Mouse (Mus musculus): ENCODE measurements at regions not wholly inside any gene's neighbourhood (a gene's known extent, or its start where the extent isn't known, plus 50 kb on each side); places are given as distances from the start of the nearest gene placed in this dataset.

- DNase-seq (ENCODE audit: low read depth, low spot score) = no peak
These were observed 672.2 kb upstream of the 4930452B06Rik start for GRCm38 (mm10) chr14:9338220-9338619.

DNA sequence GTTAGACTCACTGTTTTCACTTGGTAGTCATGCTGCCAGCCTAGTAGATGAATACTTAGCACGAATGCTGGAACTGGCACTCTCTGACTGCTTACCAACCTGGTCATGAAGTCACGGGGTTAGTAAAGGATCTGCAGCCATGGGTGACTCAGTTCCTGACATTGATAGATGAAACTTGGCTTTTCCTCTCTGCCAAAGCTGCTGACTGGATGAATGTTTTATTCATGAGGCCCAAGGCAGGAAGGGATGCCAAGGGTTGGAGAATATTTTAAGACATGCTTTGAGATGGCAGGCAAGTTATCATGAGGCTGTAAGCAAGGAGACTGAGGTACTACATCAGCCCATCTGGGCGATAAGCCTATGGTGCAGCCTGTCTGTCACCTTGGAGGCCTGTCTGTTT lies 671.1 kb upstream of the 4930452B06Rik start:
- peak; percentile 31 for DNase-seq (ENCODE audit: low read depth, low spot score)

DNA sequence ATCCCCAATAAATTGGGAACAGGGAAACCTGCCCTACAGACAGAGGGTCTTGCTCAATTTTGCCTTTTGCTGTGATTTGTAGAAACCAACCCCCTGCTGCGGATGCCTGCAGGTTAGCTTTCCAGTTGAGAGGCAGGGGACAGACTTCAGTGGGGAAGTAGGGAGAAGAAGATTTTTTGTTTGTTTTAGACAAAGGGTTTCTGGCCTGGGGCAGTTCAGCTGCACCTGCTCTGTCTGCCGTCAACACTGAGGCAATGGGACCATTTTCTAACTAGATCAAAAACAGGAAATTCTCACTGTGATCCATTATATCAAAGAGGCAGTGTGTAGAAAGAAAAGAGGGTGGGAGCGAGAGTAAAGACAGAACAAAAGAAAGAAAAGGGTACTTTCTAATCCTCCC lies 665.6 kb upstream of the 4930452B06Rik start:
- no peak for DNase-seq (ENCODE audit: low read depth, low spot score)

DNA sequence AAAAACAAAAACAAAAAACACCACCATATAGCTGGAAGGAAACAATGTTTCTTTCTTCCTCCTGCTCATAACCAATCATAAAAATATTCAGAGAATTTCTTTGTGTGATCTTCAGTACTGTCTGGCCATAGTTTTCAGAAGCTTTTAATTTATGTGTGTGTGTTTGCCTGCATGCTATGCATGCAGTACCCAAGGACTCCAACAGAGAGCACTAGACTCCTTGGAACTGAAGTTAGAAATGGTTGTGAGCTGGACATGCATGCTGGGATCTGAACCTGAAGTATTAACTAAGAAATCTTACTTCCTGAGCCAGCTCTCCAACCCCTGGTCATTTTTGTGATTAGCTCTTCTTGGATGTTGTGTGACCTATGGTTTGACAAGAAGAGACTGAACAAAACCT lies 664.7 kb upstream of the 4930452B06Rik start:
- DNase-seq (ENCODE audit: low read depth, low spot score) = no peak

GRCm38 (mm10) chr14:9329839-9330485 lies 663.9 kb upstream of the 4930452B06Rik start:
- DNase-seq (ENCODE audit: low read depth, low spot score) = peak; percentile 66

GRCm38 (mm10) chr14:9327344-9327743 lies 661.3 kb upstream of the 4930452B06Rik start:
- DNase-seq (ENCODE audit: low read depth, low spot score) = no peak

DNA sequence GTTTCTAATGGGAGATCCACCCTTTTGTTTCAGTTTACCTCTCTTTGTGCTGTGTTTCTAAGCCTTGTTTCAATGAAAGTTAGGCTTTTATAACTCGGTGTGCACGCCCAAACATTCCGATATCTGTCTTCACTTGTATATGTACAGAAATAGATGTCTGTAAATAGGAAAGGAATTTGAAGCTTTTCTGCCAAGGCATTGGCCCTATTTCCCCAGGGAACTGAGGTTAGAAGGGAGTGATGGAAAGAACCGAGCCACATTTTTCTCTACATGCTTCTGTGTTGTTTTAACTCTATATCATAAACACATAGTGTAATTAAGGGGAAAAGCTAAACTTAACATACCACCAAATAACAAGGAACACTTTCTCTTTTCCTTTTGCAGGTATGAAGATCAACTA lies 653.8 kb upstream of the 4930452B06Rik start:
- DNase-seq (ENCODE audit: low read depth, low spot score) = no peak

DNA sequence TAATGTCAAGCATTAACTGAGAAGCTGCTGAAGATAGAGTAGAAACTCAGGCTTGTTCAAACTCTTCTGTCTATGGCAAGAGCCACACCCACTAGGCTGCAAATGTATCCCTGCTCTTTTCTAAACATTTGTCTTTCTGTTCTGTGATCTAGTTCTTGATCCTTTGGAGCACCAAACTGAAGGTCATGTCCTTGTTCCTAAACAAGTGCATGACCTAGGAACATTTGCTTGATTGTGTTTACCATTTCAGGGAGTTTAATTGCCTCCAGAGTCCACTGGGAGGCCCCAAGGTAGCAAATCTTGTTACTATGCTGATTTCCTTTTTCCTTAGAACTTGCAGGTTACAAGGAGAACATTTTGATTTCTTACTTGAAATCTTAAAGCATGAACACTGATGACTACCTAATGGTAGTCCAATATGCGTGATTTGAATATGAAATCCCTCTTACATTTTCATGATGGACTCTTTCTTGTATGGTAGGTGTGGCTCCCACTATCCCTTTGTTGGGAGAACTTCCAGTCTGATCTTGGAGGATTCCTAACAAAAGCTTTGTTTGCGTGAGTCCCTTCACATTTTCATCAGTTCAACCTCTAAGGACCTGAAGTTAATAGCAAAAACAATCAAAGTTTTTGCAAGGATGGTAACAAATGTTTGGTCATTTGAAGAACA lies 652.9 kb upstream of the 4930452B06Rik start:
- DNase-seq (ENCODE audit: low read depth, low spot score) = no peak

DNA sequence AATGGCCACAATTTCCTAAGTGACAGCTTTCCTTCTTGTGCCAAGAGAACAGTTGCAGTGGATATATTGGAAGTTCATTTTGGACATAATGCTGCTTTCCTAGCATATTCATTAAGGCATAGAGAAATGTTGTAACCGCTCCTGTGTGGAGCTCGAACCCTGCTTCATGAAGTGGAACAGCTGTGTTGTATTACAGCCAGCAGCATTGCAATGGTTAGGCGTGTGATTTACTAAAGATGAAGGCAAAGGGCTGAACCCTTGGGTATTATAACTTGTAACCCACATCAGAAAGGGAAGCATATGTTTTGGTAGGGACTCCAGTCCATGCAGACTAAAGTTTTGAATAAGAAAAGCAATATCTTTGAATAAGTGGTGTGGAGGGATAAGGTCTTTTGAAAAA lies 649.2 kb upstream of the 4930452B06Rik start:
- no peak for DNase-seq (ENCODE audit: low read depth, low spot score)

DNA sequence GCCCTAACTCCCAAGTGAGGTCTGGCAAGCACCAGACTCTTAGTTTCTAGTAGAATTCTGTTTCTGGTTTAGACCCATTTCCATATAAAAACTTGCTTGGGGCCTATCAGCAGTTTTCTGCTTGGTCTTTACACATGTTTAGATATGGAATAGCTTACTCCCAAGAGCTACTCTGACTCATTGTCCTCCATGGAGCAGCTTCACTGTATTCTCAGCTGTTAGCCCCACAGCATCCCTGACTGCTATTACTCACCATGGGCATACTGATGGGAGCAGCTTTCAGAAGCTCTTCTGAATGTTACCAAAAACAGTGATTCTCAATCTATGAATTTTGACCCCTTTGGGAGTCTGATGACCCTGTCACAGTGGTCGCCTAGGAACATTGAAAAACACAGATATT lies 630.1 kb upstream of the 4930452B06Rik start:
- no peak for DNase-seq (ENCODE audit: low read depth, low spot score)

DNA sequence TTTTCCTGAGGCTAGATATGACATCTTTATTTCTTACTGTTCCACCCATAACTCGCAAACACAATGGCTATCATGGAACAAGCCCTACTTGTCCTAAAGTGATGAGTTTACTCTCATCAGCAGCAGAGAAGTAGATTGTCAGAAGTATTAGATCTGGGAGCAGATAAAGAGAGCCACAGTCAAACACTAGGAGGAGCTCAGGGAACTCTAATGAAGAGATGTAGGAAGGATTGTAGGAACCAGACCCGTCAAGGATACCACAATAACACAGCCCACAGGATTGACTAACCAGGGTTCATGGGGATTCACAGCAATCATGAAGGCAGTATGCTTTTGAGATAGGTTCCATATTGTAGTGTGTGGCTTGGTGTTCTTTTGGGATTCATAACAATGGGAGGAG lies 628.5 kb upstream of the 4930452B06Rik start:
- peak; percentile 21 for DNase-seq (ENCODE audit: low read depth, low spot score)

DNA sequence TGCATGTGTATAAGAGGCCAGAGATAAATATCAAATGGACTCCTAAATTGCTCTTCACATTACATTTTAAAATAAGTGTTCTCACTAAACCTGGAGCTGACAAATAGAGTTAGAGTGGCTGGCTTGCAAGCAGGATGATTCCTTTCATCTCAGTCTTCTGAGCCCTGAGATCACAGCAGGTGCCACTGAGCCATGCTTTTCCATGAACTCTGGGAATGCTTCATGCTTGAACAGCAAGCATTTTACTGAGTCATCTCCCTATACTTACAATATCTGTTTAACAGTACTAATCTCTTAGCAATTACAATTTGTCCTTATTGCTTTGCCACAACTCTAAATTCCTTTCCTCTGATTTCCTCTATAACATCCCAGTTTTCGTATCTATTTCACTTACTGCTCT lies 622.1 kb upstream of the 4930452B06Rik start:
- DNase-seq (ENCODE audit: low read depth, low spot score) = peak; percentile 24

DNA sequence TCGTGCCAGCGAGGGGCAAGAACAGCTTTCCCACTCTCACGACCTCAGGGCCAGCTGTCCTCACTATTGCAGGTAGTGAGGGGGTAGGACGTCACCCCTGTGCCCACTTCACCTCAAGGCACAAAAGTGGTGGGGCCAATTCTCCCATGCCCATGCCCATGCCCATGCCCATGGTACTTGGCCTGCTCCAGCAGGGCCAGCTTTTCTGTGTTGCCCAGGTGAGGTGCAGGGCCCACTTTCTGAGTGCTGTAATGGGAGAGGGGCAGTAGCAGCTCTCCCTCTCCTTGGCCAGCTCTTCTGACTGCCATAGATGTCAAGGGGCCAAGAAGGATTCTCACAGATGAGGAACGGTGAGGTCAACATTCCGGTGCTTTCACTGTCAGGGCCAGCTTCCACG lies 619.6 kb upstream of the 4930452B06Rik start:
- no peak for DNase-seq (ENCODE audit: low read depth, low spot score)

GRCm38 (mm10) chr14:9284976-9285605 lies 619.1 kb upstream of the 4930452B06Rik start:
- DNase-seq (ENCODE audit: low read depth, low spot score) = no peak

DNA sequence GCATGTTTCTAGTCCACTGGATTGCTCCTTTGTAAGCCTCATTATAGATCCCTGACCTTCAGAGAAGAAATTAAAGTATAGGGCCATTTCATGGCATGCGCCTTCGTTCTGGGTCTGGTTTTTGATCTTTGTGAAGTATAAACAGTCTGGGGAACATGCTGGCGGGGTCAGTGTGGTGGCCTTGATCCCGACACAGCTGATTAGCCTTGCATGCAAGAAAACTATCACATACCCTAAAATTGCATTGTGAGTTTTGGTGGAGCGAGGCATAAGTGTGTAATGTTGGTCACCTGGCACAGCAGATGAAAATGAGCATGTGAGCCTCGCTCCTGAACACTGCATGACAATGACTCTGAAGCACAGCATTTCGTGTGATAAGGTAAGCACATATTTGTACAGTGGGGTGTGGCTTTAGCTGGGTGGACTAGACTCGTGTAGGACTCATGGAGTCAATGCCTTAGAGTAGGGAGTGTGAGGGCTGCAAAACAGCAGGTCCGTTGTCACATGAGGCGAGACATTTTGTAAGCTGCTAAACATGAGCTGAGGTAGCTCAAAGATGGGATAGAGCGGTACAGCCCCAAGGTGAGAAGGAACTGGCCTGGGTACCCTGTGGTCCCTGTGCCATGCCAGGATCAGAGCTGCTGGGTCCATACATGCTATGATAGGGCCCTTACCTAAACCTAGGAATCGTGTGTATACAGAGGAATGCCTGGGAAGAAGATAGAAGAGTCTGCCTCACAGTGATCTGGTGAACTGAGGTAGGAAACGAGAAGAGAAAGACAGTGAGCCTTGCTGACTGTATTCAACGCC lies 601.4 kb upstream of the 4930452B06Rik start:
- no peak for DNase-seq (ENCODE audit: low read depth, low spot score)

DNA sequence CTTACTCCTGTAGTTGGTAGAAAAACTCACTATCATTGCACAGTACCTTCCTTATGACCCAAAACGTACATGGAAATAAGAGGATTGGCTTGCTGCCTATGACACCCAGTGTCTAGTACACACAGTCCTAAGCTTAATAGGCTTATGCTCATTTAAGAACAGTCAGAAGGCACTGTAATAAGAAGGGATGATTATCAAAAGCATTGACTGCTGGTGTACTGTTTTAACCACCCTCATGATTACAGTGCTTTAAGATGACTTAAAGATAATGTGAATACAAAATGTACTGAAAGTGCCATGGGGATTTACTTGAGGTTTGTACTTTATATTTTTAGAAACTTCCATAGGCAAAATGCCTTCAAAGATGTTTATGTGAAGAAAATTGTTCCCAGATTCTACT lies 586.0 kb upstream of the 4930452B06Rik start:
- DNase-seq (ENCODE audit: low read depth, low spot score) = peak; percentile 31

- peak; percentile 63 for DNase-seq (ENCODE audit: low read depth, low spot score)
These were observed 579.2 kb upstream of the 4930452B06Rik start for GRCm38 (mm10) chr14:9245266-9245665.

DNA sequence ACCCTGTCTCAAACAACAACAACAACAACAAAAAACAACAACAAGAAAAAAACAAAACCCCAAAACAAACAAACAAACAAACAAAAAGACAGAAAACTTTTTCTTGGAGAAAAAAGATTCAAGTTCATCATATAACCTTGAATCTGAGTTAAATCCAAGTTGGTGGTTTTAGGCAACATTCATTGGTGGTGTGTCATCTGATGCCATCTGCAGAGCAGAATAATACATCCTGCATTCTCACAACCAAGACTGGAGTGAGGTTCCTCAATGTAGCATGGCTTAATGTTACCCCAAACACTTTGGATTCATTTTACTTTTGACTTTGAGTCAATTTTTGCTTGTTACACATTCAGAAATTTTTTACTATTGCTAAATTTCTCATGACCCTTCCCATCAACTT lies 577.3 kb upstream of the 4930452B06Rik start:
- no peak for DNase-seq (ENCODE audit: low read depth, low spot score)

- no peak for DNase-seq (ENCODE audit: low read depth, low spot score)
These were observed 576.1 kb upstream of the 4930452B06Rik start for GRCm38 (mm10) chr14:9242118-9242517.

DNA sequence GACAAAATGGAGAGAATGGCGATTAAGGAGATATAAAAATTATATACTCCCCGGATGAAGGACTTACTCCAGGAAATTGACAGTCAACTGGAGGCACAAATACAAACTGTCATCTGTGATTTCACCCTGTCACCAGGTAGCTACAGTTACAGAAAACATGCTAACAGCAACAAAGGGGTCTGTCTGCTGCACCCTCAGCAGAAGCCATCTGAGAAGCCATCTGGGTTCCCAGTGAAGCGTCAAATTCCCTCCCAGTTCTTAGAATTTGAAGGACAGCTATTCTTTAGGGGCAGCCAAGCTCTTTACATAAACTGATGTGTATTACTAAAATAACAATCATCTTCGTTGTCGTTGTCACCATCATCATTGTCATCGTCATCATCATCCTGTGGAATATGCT lies 561.6 kb upstream of the 4930452B06Rik start:
- DNase-seq (ENCODE audit: low read depth, low spot score) = no peak

DNA sequence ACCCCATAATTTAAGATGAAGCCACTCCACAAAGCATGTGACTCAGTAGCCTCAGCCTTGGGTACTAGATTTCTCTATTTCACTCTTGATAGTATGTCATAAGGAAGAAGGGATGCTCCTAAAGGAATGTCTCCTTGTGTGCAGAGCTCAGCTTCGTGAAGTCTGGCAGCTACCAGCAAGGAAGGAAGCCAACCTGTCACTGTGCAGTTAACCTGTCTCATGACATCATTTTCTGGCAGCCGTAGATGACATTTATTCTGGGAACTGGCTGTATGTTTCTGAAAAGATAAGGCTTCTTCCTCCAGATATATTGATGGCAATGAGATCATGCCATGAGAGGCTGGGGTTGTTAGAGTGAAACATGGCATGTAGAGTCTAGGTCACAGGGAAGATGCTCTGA lies 534.2 kb upstream of the 4930452B06Rik start:
- peak; percentile 21 for DNase-seq (ENCODE audit: low read depth, low spot score)

DNA sequence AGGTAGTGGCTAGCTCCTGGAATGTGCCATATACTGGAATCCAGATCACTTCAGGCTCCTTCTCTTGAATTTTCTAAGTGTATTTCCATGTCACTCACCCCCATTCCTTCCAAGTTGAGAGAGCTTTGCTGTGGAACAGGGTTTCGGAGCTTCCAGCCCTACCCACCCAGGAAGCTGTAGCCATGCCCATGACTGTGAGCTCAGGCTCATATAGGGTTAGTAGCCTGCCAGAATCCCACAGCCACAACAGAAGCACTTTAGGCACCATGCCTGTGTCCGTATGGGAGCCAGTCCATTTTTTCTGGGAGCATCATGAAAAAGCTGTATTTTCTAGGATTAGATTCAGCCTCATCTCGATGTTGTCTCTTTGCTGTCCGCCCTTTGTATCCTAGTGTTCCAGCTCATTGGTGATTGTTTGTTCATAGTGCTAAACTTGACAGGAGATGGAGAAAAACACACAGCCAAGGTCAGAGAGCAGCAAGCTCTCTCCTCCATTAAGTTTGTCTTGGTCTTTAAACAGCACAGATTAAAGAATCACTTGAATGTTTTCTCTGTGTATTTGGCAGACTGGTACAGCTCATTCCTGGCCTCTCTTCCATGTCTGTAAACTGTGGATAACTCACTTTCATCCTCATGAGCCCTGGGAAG lies 526.2 kb upstream of the 4930452B06Rik start:
- peak; percentile 1 for DNase-seq (ENCODE audit: low read depth, low spot score)

Measured in brain, adult 2 months (tissue).